Mouse (Mus musculus): Measurements from ENCODE around the gene Krcc1.

Gene Krcc1

GRCm38 (mm10) chr6:71271389-71272315 lies at the start of gene Krcc1:
Gene Krcc1, plus strand, starts transcription at chr6:71271677.
- DNase-seq: peak; percentile 98

DNA sequence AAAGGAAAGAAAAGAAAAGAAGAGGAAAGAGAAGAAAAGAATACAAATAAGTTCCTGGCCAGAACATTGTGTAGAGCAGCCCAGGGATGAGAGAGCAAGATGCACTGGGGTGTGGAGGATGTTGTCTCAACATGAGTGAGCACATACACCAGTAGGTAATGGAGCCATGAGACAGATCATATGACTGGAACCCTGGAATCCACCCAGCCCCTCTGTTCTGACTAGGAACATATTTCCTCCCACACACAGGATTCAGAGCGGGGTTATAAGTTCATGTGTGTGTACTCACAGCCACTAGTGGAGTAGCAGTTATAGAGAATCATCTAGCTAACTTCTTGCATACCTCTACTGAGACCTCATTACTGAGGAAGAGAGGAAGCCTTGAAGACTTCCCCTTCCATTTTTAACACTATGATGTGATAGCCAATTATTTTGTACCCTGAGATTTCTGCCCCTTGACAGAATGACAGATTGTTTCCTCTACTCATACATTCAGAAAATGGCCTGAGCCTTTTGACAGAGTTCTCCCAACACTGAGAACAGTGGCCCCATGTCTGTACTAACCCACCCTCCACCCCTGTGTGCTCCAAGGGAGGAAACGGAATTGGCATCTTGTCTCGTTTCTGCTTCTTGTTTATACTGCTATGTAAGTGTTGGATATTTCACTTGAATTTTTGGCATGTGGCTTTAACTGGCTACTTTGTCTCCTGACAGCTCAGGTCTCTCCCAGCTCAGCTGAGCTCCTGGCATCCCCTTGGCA lies 47.1 kb upstream of the Krcc1 start:
- DNase-seq: no peak

GRCm38 (mm10) chr6:71226544-71226943 lies 44.9 kb upstream of the Krcc1 start:
- no peak for DNase-seq

DNA sequence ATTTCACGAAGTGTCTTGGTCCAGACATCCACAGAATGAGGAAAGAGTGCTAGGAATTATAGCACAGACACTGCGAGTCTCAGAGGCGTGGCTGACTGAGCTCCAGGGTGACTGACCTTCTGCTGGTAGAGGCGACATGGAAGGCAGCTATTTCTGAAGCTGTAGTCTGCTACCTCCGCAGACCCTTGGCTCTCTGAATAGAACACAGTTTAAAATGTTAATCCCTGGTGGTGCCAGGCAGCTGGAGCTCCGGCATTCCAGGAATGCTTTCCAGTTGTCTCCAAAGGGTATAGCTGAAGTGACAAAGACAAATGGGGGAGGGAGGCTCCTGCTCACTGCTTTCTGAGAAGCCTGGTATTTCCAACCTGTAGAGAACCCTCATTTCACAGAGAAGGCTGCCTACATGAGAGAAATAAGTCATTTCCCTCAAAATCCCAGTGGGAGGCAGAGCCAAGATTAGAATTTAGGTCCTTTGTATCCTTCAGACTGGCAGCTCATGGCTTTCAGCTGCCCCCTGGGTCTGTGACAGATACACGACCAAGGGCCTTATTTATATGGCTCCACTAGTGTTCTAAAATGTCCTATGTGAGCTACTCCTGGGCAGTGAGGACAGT lies 44.2 kb upstream of the Krcc1 start:
- DNase-seq: peak in 1 of 2 experiments; percentile 37

DNA sequence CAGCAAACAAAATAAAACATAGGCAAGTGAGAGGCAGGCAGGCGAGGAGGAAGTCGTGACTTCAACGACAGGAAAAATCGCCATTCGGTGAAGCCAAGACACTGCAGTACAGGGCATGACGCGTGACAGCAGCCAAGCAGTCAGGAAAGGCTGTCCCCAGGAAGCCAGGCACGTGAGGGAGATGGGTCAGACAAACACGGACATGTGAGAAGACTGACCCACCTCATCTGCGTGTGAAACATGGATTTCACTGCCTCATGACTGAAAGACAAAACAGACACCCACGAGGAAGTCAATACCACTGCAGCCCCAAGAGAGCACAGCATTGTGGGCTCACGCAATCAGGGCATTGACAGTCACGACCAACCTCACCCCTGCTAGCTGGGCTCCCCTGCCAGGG lies 36.4 kb upstream of the Krcc1 start:
- DNase-seq: no peak

- peak; percentile 5 to 8 for DNase-seq
Observed at GRCm38 (mm10) chr6:71235944-71236343, 35.5 kb upstream of the Krcc1 start.

GRCm38 (mm10) chr6:71236506-71236905 lies 35.0 kb upstream of the Krcc1 start:
- peak; percentile 65 to 72 for DNase-seq

GRCm38 (mm10) chr6:71237031-71237431 lies 34.4 kb upstream of the Krcc1 start:
- DNase-seq: peak; percentile 45 to 58

DNA sequence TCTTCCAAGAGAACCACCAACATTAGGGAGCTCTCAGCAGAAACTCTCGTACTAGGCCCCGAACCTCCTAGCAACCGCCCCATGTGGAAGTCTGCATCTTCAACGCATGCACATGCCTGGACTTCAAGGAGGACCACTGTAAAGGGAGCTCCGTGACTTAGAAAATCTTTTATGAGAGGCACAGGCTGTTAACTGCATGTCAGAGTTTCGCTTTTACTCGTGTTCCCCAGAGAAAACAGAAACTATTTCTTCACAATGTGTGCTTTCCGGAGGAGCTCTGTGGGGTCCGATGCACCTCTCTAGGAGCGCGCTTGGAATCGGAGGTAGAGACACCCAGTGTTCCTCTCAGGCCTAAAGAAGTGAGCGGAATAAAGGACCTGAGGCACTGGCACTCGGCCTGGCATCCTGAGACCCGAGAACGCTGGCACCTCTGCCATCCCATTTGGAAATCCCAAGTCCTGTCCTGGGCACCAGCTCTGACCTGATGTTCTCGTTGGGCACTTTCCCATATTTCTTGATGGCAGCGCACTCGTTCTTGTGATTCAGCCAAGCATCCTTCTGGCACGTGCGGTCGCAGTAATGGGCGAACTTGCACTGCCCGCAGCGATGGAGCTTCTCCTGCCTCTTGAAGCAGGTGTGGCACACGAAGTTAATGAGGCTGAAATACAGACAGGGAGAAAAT lies 32.3 kb upstream of the Krcc1 start:
- DNase-seq: no peak

DNA sequence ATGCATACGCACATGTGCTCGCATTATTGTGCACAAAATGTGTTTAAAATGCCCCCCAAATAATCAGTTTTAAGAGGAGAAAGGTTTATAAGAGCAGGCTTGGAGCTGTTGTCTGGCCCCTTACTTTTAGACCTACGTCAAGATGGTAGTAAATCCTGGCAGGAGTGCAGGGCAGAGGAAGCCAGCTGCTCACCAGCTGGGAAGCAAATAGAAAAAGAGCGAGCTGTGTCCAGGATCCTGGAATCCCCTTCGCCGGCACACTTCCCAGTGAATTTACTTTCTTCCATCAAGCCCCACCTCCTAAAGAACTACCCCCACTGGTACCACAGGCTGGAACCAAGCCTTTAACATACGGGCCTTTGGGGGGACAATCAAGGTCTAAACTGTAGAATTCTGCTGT lies 30.6 kb upstream of the Krcc1 start:
- DNase-seq: no peak

- DNase-seq: no peak
Observed at GRCm38 (mm10) chr6:71242811-71243210, 28.7 kb upstream of the Krcc1 start.

DNA sequence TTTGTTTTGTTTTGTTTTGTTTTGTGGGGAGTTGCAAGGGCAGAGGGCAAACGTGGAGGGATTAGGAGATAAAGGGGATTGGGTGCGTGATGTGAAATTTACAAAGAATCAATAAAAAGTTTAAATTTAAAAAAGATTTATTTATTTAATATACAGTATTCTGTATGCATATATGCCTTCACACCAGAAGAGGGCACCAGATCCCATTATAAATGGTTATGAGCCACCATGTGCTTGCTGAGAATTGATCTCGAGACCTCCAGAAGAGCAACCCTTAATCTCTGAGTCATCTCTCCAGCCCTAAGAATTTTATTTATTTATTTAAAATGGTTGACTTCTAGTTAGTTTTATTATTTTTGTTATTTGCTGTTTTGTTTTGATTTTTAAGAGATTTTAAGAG lies 28.2 kb upstream of the Krcc1 start:
- DNase-seq: no peak

GRCm38 (mm10) chr6:71248420-71248819 lies 23.1 kb upstream of the Krcc1 start:
- DNase-seq: no peak

DNA sequence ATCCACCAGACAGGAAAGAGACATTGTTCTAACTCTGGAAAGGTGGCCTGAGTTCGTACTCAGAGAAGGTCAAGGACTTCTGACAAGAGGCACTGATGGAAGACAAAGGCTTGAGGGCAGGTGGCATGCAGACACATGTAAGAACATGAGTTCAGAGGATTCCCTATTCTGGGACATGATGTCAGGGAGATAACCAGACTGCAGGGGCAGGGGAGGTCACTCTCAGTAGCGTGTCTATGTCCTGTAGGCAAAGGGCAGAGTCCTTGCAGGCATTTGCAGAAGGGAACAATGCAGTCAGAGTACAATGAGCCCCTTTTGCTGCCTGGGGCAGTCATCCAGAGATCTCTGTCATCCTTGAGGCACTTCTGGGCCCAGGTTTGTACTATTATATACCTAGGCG lies 21.9 kb upstream of the Krcc1 start:
- no peak for DNase-seq

GRCm38 (mm10) chr6:71250951-71251350 lies 20.5 kb upstream of the Krcc1 start:
- no peak for DNase-seq

DNA sequence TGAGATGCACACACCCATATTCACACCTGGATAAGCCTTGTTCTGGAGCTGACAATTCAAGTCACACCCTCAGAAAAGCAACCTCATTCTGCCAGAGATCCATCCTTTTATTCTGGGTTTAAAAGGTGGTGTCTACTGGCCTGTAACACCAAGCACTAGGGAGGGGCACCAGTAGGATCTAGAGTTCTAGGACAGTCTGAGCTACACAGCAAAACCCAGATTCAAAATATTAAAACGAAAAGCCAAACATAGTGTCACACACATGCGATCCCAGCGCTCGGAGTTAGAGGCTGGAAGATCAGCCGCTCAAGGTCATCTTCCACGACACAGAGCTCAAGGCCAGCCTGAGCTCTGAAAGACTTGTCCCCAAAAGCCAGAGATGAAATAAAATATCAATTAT lies 17.0 kb upstream of the Krcc1 start:
- DNase-seq: no peak

DNA sequence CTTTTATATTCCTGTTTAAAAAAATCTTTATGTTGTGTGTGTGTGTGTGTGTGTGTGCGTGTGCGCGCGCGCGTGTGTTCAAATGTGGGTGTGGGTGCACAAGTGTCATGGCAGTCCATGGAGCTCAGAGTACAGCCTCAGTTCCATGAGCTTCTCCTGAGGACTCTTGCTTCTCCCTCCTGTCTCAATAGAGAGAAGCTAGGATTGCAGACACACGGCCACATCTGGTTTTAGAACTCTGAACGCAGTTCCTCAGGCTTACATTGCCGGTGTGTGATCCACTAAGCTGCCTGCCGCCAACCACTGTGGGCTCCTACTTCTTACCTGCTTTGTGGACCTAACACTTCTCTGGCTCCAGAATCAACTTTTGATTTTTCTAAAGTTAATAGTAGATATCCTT lies 15.3 kb upstream of the Krcc1 start:
- DNase-seq: no peak

DNA sequence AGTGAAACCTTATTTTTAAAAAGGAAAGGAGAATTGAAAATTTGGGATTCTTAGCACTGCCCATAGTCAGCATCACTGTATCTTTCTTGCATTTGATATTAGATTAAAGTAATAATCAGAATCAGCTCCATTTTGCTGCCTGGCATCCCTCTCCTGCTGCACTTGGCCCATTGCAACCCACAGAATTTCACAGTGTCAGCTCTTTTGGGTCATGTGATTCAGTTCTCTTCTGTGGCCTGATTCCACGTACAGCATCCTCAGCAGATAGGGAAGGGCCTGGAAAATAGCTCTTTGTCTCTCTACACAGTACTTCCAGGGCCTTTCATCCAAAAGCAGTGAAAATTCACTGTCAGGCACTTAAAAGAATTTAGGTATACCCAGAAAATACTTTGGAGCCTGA lies 14.1 kb upstream of the Krcc1 start:
- DNase-seq: no peak

DNA sequence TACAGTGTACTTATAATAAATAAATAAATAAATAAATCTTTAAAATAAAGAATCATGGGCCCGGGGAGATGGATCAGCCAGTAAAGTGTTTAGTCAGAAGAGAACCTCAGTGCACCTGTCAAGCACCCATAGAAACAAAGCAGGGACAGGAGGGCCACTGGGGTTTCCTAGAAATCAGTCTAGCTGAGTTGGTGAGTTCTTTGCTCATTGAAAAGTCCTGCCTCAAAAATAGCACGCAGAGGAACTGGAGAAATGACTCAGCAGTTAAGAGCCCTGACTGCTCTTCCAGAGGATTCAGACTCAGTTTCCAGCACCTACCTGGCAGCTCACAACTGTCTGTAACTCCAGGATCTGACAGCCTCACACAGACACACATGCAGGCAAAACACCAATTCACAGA lies 12.9 kb upstream of the Krcc1 start:
- no peak for DNase-seq

DNA sequence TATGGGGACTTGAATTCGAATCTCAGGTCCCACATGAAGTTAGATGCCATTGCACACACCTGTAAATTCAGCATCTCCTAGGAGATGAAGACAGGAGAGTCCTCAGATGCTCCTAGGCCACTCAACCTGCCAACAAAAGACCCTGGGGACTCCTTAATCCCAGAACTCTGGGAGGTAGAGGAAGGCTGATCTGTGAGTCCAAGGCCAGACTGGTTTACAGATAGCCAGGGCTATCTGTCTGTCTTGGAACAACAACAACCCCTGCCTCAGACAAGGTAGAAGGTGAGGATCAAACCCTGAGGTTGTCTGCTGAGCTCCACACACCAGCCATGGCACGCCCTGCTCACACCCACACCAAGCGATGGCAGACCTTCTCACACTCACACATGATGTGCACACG lies 12.3 kb upstream of the Krcc1 start:
- no peak for DNase-seq

GRCm38 (mm10) chr6:71260051-71260640 lies 11.3 kb upstream of the Krcc1 start:
- no peak for DNase-seq

- DNase-seq: no peak
Observed at GRCm38 (mm10) chr6:71261060-71261459, 10.4 kb upstream of the Krcc1 start.

Measured in kidney, adult 8-10 months (tissue).